Mouse (Mus musculus) thymus, adult 2 months (tissue): Measurements from ENCODE around the gene Gls2.

ENCODE experiments used
- CTCF ChIP-seq: fragments of 200-500 bp; IDR thresholded peaks from 2 replicates; pipeline ENCODE4 v1.5.1; 2012; ENCODE audit warnings: mild to moderate bottlenecking, control low read depth, low read length, moderate library complexity, borderline replicate concordance; ENCODE audit not compliant: control insufficient read depth, poor library complexity, insufficient read depth; ENCODE audit errors: extremely low read depth
- POLR2A ChIP-seq: fragments of 200-500 bp; IDR thresholded peaks from 2 replicates; pipeline ENCODE4 v1.6.1; 2012; ENCODE audit warnings: mild to moderate bottlenecking, low read length, control low read depth, moderate library complexity; ENCODE audit not compliant: control insufficient read depth, poor library complexity, insufficient read depth; ENCODE audit errors: extremely low read depth

- no peak for TF ChIP-seq POLR2A
- TF ChIP-seq CTCF, result no peak
These were observed 31.3 kb downstream of the Gls2 start, which contains the start of gene Mip for GRCm38 (mm10) chr10:128225538-128225937.
